Mouse (Mus musculus): ENCODE measurements at regions not wholly inside any gene's neighbourhood (a gene's known extent, or its start where the extent isn't known, plus 50 kb on each side); places are given as distances from the start of the nearest gene placed in this dataset.

DNA sequence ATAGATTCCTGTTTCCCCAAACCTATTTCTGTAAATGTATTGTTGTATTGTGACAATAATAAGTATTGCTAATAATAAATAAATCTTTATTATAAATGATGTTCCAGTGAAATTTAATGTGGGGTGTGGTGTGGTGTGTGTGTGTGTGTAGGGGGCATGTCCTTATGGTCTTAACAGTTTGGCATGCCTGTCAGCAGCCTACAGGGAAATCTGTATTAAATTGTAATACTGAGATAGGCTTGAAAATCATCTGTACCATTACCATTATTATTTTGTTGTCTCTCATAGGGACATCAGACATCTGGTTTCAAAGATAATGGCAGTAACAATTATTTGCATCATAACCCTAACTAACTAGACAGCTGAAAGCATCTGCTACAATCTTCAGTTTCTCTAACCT lies 1253.0 kb downstream of the Pla2g4a start:
- no peak for ATAC-seq
- no peaks in the 10 kb centered on the region for H3K27me3 ChIP-seq
- in situ Hi-C loops (cut with MboI; ENCODE audit: low pct_unique_long_range_greater_than_20kb), result no loop called here
- POLR2A ChIA-PET, result no interaction called here
- no peak for TF ChIP-seq CTCF (IDR thresholded peaks at IDR 0.05)
- CTCF ChIA-PET, result no interaction called here
- no peak for DNase-seq (ENCODE audit: low read depth, low spot score)

DNA sequence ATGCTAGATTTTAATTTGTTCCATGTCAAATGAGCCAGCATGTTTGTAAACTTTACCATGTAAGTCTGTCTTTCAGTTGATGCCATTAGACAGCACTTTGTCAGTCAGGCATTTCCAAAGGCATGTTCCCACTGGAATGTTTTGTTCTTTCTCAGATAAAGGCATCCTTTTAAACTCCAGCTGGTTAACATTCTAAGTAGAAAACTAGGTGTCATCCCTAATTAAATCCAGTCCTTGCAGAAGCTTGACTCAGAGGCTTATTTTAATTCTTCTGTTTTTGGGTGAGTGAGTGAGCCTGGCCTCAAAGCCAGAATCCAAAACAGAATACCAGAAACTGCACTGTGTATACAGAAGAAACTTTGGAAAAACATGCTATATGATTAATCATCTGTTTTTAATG lies 1253.4 kb downstream of the Pla2g4a start:
- no peak for TF ChIP-seq CTCF (IDR thresholded peaks at IDR 0.05)
- no peak for DNase-seq (ENCODE audit: low read depth, low spot score)
- POLR2A ChIA-PET, result no interaction called here
- CTCF ChIA-PET, result no interaction called here
- ATAC-seq, result no peak
- in situ Hi-C loops (cut with MboI; ENCODE audit: low pct_unique_long_range_greater_than_20kb), result no loop called here
- H3K27me3 ChIP-seq, result no peaks in the 10 kb centered on the region

DNA sequence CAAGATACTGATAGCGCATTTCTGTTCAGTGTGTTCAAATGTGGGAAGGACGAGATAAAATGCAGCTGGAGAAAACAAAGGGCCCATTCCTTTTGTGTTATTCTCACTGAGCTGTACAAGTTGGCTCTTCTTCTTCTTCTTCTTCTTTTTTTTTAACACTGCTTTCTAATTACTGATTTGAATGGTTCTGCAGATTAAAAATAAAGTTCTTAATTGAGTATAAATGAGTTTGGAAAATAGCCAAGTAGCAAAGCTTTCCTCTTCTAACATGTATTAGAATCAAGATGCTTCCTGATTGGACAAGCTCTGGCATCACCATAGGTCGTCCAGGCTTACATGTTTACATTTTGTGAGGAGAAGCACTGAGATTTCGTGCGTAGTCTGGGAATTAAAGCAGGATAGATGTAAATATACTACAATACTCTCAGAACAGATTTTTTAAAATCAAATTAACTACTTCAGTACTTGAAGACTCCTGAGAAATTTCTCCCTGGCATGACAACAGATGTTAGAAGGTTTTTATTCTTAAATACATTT lies 1254.8 kb downstream of the Pla2g4a start:
- in situ Hi-C loops (cut with MboI; ENCODE audit: low pct_unique_long_range_greater_than_20kb), result no loop called here
- TF ChIP-seq CTCF (IDR thresholded peaks at IDR 0.05), result no peak
- ATAC-seq (no peak), DNase-seq (ENCODE audit: low read depth, low spot score) (no peak)
- no peaks in the 10 kb centered on the region for H3K27me3 ChIP-seq
- ChIA-PET POLR2A (no interaction called here), CTCF (interaction anchor here (0.7 kb wide), 1 partner anchor 13 kb away, joined by 3 read pairs; no protein-coding TSS in a partner anchor)

DNA sequence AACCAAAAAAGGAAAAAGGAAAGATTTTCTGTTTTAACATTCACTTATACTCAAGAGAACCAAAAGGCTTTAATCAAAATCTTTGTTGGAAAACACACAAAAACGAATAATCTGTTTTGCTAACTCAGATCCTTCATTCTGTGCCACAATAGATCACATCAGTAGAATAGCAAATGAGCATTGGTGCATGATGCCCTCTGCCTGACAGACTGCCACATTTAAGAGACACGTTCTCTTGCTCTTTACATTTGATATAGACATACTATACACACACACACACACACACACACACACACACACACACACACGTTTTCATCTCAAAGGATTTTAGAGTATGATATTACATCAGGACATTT lies 1260.5 kb downstream of the Pla2g4a start:
- no peak for TF ChIP-seq CTCF (IDR thresholded peaks at IDR 0.05)
- in situ Hi-C loops (cut with MboI; ENCODE audit: low pct_unique_long_range_greater_than_20kb), result no loop called here
- no peaks in the 10 kb centered on the region for H3K27me3 ChIP-seq
- DNase-seq (ENCODE audit: low read depth, low spot score) (no peak), ATAC-seq (no peak)
- CTCF ChIA-PET, result no interaction called here
- POLR2A ChIA-PET, result no interaction called here

DNA sequence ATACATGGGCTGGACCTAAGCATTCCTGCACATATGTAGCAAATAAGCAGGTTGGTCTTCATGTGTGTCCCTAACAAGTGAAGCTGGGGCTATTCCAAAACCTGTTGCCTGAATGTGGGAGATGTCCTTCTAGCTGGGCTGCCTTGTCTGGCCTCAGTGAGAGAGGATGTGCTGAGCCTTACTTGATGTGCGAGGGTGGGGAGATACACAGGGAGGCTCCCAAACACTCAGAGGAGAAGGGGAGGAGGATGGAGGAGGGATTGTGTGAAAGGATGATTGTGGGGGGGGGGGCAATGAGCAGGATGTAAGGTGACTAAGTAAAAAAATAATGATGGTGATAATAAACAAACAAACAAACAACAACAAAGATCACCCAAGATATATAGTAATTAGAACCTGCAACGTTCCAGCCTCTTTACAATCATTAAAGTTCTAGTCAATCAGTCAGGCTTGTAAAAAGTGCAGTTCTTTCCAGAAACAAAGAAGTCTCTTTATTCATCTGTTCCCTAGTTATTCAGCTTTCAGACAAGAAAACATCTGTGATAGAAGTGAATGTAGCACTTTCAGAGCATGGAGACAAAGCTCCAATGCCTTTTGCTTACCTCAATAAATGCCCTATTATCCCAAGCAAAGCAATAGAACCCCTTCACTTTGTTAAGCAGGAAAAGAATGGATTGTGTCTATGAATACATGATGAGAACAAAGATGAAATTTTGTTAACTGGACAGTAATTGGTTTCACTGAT lies 1261.1 kb downstream of the Pla2g4a start:
- DNase-seq (ENCODE audit: low read depth, low spot score) (no peak), ATAC-seq (no peak)
- in situ Hi-C loops (cut with MboI; ENCODE audit: low pct_unique_long_range_greater_than_20kb), result no loop called here
- CTCF ChIA-PET, result no interaction called here
- TF ChIP-seq CTCF (IDR thresholded peaks at IDR 0.05), result no peak
- H3K27me3 ChIP-seq, result no peaks in the 10 kb centered on the region
- POLR2A ChIA-PET, result no interaction called here

DNA sequence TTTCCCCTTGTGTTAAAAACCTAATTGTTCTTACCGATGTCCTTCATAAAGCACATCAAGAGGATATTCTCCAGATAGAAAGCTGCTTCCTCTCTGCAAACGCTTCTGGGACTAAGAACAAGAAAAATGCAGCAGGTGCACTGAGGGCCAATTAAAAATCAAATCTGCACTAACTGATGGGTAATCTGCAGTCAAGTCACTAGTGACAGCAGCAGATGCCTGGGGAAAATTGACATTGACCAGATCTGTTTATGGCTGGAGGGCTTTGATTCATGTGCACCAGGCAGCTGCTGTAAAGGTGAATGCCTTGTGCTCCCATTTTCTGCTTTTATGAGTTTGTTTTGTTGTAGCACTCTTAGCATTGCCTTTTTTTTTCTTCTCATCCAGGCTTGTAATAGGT lies 1271.0 kb downstream of the Pla2g4a start:
- in situ Hi-C loops (cut with MboI; ENCODE audit: low pct_unique_long_range_greater_than_20kb), result no loop called here
- ATAC-seq, result no peak
- H3K27me3 ChIP-seq, result no peaks in the 10 kb centered on the region
- ChIA-PET POLR2A (no interaction called here), CTCF (no interaction called here)
- no peak for DNase-seq (ENCODE audit: low read depth, low spot score)
- TF ChIP-seq CTCF (IDR thresholded peaks at IDR 0.05), result no peak

DNA sequence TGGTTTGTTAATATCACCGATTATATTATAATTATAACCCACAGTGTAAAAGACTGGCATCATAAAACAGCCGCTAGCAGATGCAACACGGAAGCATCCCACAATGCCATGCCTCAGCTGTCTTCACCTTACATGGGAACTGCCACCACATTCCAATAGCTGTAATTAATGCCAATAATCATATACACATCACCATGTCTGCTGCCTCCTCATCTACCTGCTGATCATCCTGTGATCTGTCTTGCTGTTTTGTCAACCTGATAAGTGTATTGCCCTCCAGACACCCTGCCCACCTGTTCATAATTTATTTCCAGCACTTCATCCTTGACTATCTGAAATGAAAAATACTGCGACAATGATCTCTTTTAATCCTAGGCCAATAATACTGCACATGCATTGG lies 1271.5 kb downstream of the Pla2g4a start:
- no peak for ATAC-seq
- POLR2A ChIA-PET, result no interaction called here
- no peak for TF ChIP-seq CTCF (IDR thresholded peaks at IDR 0.05)
- no peaks in the 10 kb centered on the region for H3K27me3 ChIP-seq
- no peak for DNase-seq (ENCODE audit: low read depth, low spot score)
- CTCF ChIA-PET, result no interaction called here
- in situ Hi-C loops (cut with MboI; ENCODE audit: low pct_unique_long_range_greater_than_20kb), result no loop called here

DNA sequence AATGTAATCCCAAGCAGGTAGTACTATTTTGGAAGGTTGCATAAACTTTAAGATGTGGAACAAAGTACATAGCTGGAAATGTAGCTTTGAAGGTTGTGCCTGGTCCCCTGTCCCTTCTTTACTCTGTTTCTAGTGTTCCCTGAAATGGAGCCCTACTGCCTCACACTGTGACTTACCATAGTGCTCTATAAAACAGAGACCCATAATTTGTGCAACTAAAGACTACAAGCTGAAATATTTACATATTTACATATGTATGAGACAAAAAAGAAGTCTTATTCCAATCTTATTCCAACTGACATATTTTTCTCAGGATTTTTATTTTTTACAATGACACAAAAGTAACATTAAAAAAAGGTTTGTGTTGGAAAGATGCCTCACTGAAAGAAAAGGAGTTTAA lies 1285.6 kb downstream of the Pla2g4a start:
- POLR2A ChIA-PET, result no interaction called here
- in situ Hi-C loops (cut with MboI; ENCODE audit: low pct_unique_long_range_greater_than_20kb), result no loop called here
- H3K27me3 ChIP-seq, result no peaks in the 10 kb centered on the region
- no peak for DNase-seq (ENCODE audit: low read depth, low spot score)
- no peak for TF ChIP-seq CTCF (IDR thresholded peaks at IDR 0.05)
- no peak for ATAC-seq
- CTCF ChIA-PET, result no interaction called here

GRCm38 (mm10) chr1:148664409-148664808 lies 1296.7 kb downstream of the Pla2g4a start:
- POLR2A ChIA-PET, result no interaction called here
- DNase-seq (ENCODE audit: low read depth, low spot score) (no peak), ATAC-seq (no peak)
- TF ChIP-seq CTCF (IDR thresholded peaks at IDR 0.05), result no peak
- H3K27me3 ChIP-seq, result no peaks in the 10 kb centered on the region
- in situ Hi-C loops (cut with MboI; ENCODE audit: low pct_unique_long_range_greater_than_20kb), result no loop called here
- CTCF ChIA-PET, result no interaction called here

GRCm38 (mm10) chr1:148656990-148657389 lies 1304.1 kb downstream of the Pla2g4a start:
- ATAC-seq (no peak), DNase-seq (ENCODE audit: low read depth, low spot score) (no peak)
- ChIA-PET POLR2A (no interaction called here), CTCF (no interaction called here)
- no peaks in the 10 kb centered on the region for H3K27me3 ChIP-seq
- in situ Hi-C loops (cut with MboI; ENCODE audit: low pct_unique_long_range_greater_than_20kb), result no loop called here
- TF ChIP-seq CTCF (IDR thresholded peaks at IDR 0.05), result no peak

All from Patski (cell line).